Mouse (Mus musculus): ENCODE measurements around the gene Tspan12.

- no peak for TF ChIP-seq MAX (IDR thresholded peaks at IDR 0.05; ENCODE audit: low read depth)
- TF ChIP-seq POLR2A (IDR thresholded peaks at IDR 0.05; ENCODE audit: insufficient read length, low read depth) = no peak
- TF ChIP-seq MYOD1 (IDR thresholded peaks at IDR 0.05; ENCODE audit: control insufficient read depth in 1 of 3, insufficient read length in 2 of 3, low read depth in 2 of 3) = no peak
- no peak for TF ChIP-seq SRF (IDR thresholded peaks at IDR 0.05; ENCODE audit: control insufficient read depth, insufficient read length, low read depth)
- TF ChIP-seq TCF12 (IDR thresholded peaks at IDR 0.05; ENCODE audit: insufficient read depth, poor library complexity, severe bottlenecking) = no peak
- TF ChIP-seq USF1 (IDR thresholded peaks at IDR 0.05; ENCODE audit: low read depth) = no peak
- TF ChIP-seq MYOG (IDR thresholded peaks at IDR 0.05; ENCODE audit: control insufficient read depth in 1 of 3, insufficient read depth in 1 of 3, insufficient read length in 2 of 3, low read depth in 2 of 3) = no peak
- no peak for TF ChIP-seq REST (IDR thresholded peaks at IDR 0.05; ENCODE audit: insufficient read depth, insufficient read length)
These were observed 82.9 kb downstream of the Tspan12 start for GRCm38 (mm10) chr6:21769447-21769809.

Data from myocyte (in vitro differentiated cells).